Mouse (Mus musculus): ENCODE data around the gene Mki67. TPM values are rescaled to one million over a fixed set of nuclear protein-coding genes. Genes with fewer than 3 reads are reported as not detected.

The Mki67 gene
- total and polyA plus RNA-seq, 3 experiments, result 88.6 to 401 (median 271) TPM

DNA sequence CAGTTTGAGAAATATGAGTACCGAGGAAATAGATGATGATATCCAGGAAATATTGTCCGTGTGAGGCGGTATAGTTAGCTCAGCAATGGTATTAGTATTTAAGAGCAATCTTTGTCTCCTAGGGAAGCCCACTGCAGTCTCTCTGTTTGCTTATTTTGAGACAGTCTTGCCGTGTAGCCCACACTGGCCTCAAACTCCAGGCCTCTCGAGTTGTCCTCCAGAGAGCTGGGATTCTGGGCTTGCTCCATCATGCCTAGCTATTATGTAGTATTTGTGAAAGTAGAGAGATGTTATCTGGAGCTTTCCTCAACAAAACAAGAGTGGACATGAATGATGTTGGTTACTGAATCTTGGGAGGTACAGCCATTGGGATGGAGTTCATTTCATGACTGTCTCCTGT is 18.2 kb upstream of the Mki67 start:
- Histone ChIP-seq H3K4me3 (ENCODE audit: control insufficient read depth in 1 of 2, insufficient read depth in 1 of 2, low read depth in 2 of 2, low read length in 2 of 2) (no peak overlapping the region), H3K79me2 (ENCODE audit: control insufficient read depth, insufficient read depth, low read length, poor library complexity) (no peaks in the 10 kb centered on the region), H3K36me3 (ENCODE audit: control insufficient read depth in 1 of 2, insufficient read depth in 2 of 2, low read length in 2 of 2) (peaks cover 0 to 2% of the 10 kb centered on the region in 2 experiments; a peak in 1 of 4 replicates), H3K27ac (ENCODE audit: control insufficient read depth, low read depth, low read length) (no peak overlapping the region), H3K9me3 (replicated peaks; ENCODE audit: insufficient read depth, low read length) (no peaks in the 10 kb centered on the region), H3K9ac (ENCODE audit: control insufficient read depth, low read depth, low read length, poor library complexity, severe bottlenecking) (no peak overlapping the region), H3K27me3 (ENCODE audit: control insufficient read depth in 1 of 2, insufficient read depth in 2 of 2, low read length in 2 of 2) (peaks cover 3 to 7% of the 10 kb centered on the region in 2 experiments), H3K4me1 (ENCODE audit: control insufficient read depth in 1 of 2, insufficient read depth in 2 of 2, low read length in 2 of 2) (peaks cover 0 to 4% of the 10 kb centered on the region in 2 experiments; a peak in 1 of 4 replicates)
- DNase-seq (ENCODE audit: low read depth, low spot score), result no peak
- TF ChIP-seq ETS1 (IDR thresholded peaks at IDR 0.05; ENCODE audit: low read depth, low read length) (no peak), SIN3A (IDR thresholded peaks at IDR 0.05; ENCODE audit: low read length) (no peak), MEF2A (IDR thresholded peaks at IDR 0.05; ENCODE audit: extremely low read depth, insufficient replicate concordance, low read depth, low read length, poor library complexity, severe bottlenecking) (no peak), POLR2A (IDR thresholded peaks at IDR 0.05; ENCODE audit: control insufficient read depth in 1 of 2, insufficient read depth in 1 of 2, low read depth in 1 of 2, low read length in 2 of 2, poor library complexity in 1 of 2) (no peak)

DNA sequence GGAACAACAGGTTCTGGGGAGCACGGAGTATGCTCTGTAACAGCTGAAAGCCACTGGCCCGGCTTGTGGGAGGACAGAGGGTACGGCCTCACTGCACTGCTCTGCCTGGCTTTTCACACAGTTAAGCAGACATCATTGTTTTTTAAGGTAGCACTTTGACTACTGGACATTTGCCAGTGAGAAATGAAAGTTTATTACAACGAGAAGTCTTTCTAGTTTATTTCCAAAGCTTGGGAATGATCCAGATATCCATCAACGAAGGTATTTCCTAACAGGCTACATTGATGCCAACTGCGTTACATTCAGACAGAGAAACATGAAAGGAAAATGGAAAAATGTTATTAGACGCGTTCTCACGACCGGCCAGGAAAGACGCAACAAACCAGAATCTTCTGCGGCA is 11.9 kb upstream of the Mki67 start:
- H3K4me1 ChIP-seq (ENCODE audit: control insufficient read depth in 1 of 2, insufficient read depth in 2 of 2, low read length in 2 of 2), result no peaks in the 10 kb centered on the region
- DNase-seq (ENCODE audit: low read depth, low spot score), result no peak
- H3K79me2 ChIP-seq (ENCODE audit: control insufficient read depth, insufficient read depth, low read length, poor library complexity), result no peaks in the 10 kb centered on the region
- no peak overlapping the region for H3K27ac ChIP-seq (ENCODE audit: control insufficient read depth, low read depth, low read length)
- H3K36me3 ChIP-seq (ENCODE audit: control insufficient read depth in 1 of 2, insufficient read depth in 2 of 2, low read length in 2 of 2), result 0 out of 4 replicates have a peak, but pooled peaks cover 0 to 2% of the 10 kb centered on the region in 2 experiments
- H3K27me3 ChIP-seq (ENCODE audit: control insufficient read depth in 1 of 2, insufficient read depth in 2 of 2, low read length in 2 of 2), result no peaks in the 10 kb centered on the region
- no peak for TF ChIP-seq TBP (IDR thresholded peaks at IDR 0.05; ENCODE audit: low read depth, low read length)
- no peak for TF ChIP-seq GATA1 (IDR thresholded peaks at IDR 0.05; ENCODE audit: low read depth, low read length)
- TF ChIP-seq SIN3A (IDR thresholded peaks at IDR 0.05; ENCODE audit: low read length), result no peak
- no peak for TF ChIP-seq ZNF384 (IDR thresholded peaks at IDR 0.05; ENCODE audit: low read depth, low read length)
- TF ChIP-seq MXI1 (IDR thresholded peaks at IDR 0.05; ENCODE audit: low read depth, low read length), result no peak
- TF ChIP-seq ELF1 (IDR thresholded peaks at IDR 0.05; ENCODE audit: low read depth, low read length), result no peak
- no peak for TF ChIP-seq MYB (IDR thresholded peaks at IDR 0.05; ENCODE audit: low read depth, low read length)
- TF ChIP-seq HCFC1 (IDR thresholded peaks at IDR 0.05; ENCODE audit: low read depth, low read length), result no peak
- TF ChIP-seq USF1 (IDR thresholded peaks at IDR 0.05; ENCODE audit: low read depth, low read length), result no peak
- TF ChIP-seq KAT2A (conservative IDR thresholded peaks at IDR 0.05; ENCODE audit: low read depth, low read length), result no peak
- TF ChIP-seq BHLHE40 (IDR thresholded peaks at IDR 0.05; ENCODE audit: borderline replicate concordance, low read depth, low read length), result no peak
- no peak for TF ChIP-seq GABPA (IDR thresholded peaks at IDR 0.05; ENCODE audit: low read depth, low read length)
- no peak for TF ChIP-seq TAL1 (IDR thresholded peaks at IDR 0.05; ENCODE audit: low read length)
- no peaks in the 10 kb centered on the region for H3K9me3 ChIP-seq (replicated peaks; ENCODE audit: insufficient read depth, low read length)
- H3K9ac ChIP-seq (ENCODE audit: control insufficient read depth, low read depth, low read length, poor library complexity, severe bottlenecking), result no peak overlapping the region
- H3K4me3 ChIP-seq (ENCODE audit: control insufficient read depth in 1 of 2, insufficient read depth in 1 of 2, low read depth in 2 of 2, low read length in 2 of 2), result no peak overlapping the region

All from MEL (cell line).